Mouse (Mus musculus) embryonic facial prominence, embryonic 11.5 days (tissue): ENCODE results near the gene Tmem151a. TPM values are rescaled to one million over a fixed set of nuclear protein-coding genes. Genes with fewer than 3 reads are reported as not detected.

Source experiments
- ATAC-seq: fragments of 200-750 bp; cut with Nextera tagmentation; replicated peaks from 2 replicates; pipeline ENCODE4 v1.8.0; 2017; ENCODE audit warnings: low read depth; ENCODE audit not compliant: insufficient number of reproducible peaks, low FRiP score, low TSS enrichment
- DNase-seq: peaks from one replicate; pipeline ENCODE4 v3.0.0-alpha.2; 2015; ENCODE audit warnings: low spot score
- H3K27ac ChIP-seq: fragments of 300-500 bp; sonication (generic); replicated peaks from 2 replicates; pipeline ENCODE4 v1.5.1; 2014; ENCODE audit warnings: mild to moderate bottlenecking, low read depth, low read length, control low read depth
- H3K27me3 ChIP-seq: fragments of 300-500 bp; sonication (generic); 2 replicates; pipeline ENCODE4 v1.6.1; 2014; ENCODE audit warnings: mild to moderate bottlenecking, low read length, moderate library complexity, mixed read lengths; ENCODE audit not compliant: control insufficient read depth, insufficient read depth
- H3K36me3 ChIP-seq: fragments of 300-500 bp; sonication (generic); replicated peaks from 2 replicates; pipeline ENCODE4 v1.6.1; 2014; ENCODE audit warnings: low read depth, mild to moderate bottlenecking, low read length, moderate library complexity, mixed read lengths; ENCODE audit not compliant: control insufficient read depth, insufficient read depth
- H3K4me1 ChIP-seq: fragments of 300-500 bp; sonication (generic); 2 replicates; pipeline ENCODE4 v1.6.1; 2014; ENCODE audit warnings: low read length, mixed read lengths; ENCODE audit not compliant: control insufficient read depth, insufficient read depth
- H3K4me2 ChIP-seq: fragments of 300-500 bp; sonication (generic); 2 replicates; pipeline ENCODE4 v1.6.1; 2014; ENCODE audit warnings: low read depth, mild to moderate bottlenecking, control low read depth, low read length, moderate library complexity
- H3K4me3 ChIP-seq: fragments of 300-500 bp; sonication (generic); 2 replicates; pipeline ENCODE4 v1.5.1; 2014; ENCODE audit warnings: low read depth, low read length, control low read depth
- H3K9ac ChIP-seq: fragments of 300-500 bp; sonication (generic); replicated peaks from 2 replicates; pipeline ENCODE4 v1.6.1; 2014; ENCODE audit warnings: mild to moderate bottlenecking, control low read depth, low read length
- H3K9me3 ChIP-seq: fragments of 300-500 bp; sonication (generic); replicated peaks from 2 replicates; pipeline ENCODE4 v1.6.1; 2016; ENCODE audit warnings: mild to moderate bottlenecking, low read length, inconsistent platforms, mixed read lengths; ENCODE audit not compliant: control insufficient read depth
- whole genome bisulfite sequencing: fragments of 180-500 bp; shearing (Covaris S2); extraction: QIAGEN DNeasy Blood & Tissue Kit; methylation state at CpG from one replicate; pipeline ENCODE4 v1.1.7; 2014; 5-methylcytosine and 5-hydroxymethylcytosine counted together
- polyA plus RNA-seq: library from polyadenylated mRNA; unstranded; fragments of >200 nt; fragmentation: Nextera tagmentation; extraction: Ambion mirVana; gene quantifications from 2 replicates; pipeline ENCODE4 v1.2.1, GENCODE M21; 2014

Gene Tmem151a
- polyA plus RNA-seq = 1.8 and 2.1 TPM in 2 replicates

- no peak for DNase-seq
- no peak within 1 kb of the TSS for H3K27ac ChIP-seq
- no peak for ATAC-seq
- H3K4me2 ChIP-seq = peak within 1 kb of the TSS; percentile 83
- H3K4me1 ChIP-seq = peaks cover 13% of the 10 kb centered on the region
- H3K4me3 ChIP-seq = peak within 1 kb of the TSS; percentile 40
- H3K36me3 ChIP-seq = no peaks in the 10 kb centered on the region
- H3K9ac ChIP-seq = no peak within 1 kb of the TSS; the same call in 1 of the 2 replicates
- H3K27me3 ChIP-seq = peaks cover 51% of the 10 kb centered on the region
- H3K9me3 ChIP-seq = no peaks in the 10 kb centered on the region
- 1% methylated on average over 66 of the region's 69 CpGs for WGBS
Measured at GRCm38 (mm10) chr19:5085145-5085863, at the start of gene Tmem151a. Gene Tmem151a, minus strand, starts transcription at chr19:5085531.

GRCm38 (mm10) chr19:5131237-5131636 lies 45.9 kb upstream of the Tmem151a start:
- H3K4me1 ChIP-seq = no peaks in the 10 kb centered on the region
- no peaks in the 10 kb centered on the region for H3K9me3 ChIP-seq
- no peaks in the 10 kb centered on the region for H3K36me3 ChIP-seq
- H3K27ac ChIP-seq = no peak overlapping the region
- DNase-seq (no peak), ATAC-seq (no peak)
- H3K9ac ChIP-seq = no peak overlapping the region
- no peaks in the 10 kb centered on the region for H3K27me3 ChIP-seq
- H3K4me2 ChIP-seq = no peak overlapping the region
- H3K4me3 ChIP-seq = no peak overlapping the region
- 71% methylated on average over 4 of the region's 4 CpGs for WGBS

- DNase-seq (no peak), ATAC-seq (no peak)
- WGBS = 52% methylated on average over 1 of the region's 1 CpGs
- Histone ChIP-seq H3K4me3 (no peak overlapping the region), H3K4me2 (no peak overlapping the region), H3K27ac (no peak overlapping the region), H3K4me1 (no peaks in the 10 kb centered on the region), H3K9ac (no peak overlapping the region), H3K27me3 (no peaks in the 10 kb centered on the region), H3K36me3 (no peaks in the 10 kb centered on the region), H3K9me3 (no peaks in the 10 kb centered on the region)
Measured at GRCm38 (mm10) chr19:5129770-5130169, 44.4 kb upstream of the Tmem151a start.

- Histone ChIP-seq H3K27ac (no peak overlapping the region), H3K9me3 (no peaks in the 10 kb centered on the region), H3K36me3 (no peaks in the 10 kb centered on the region), H3K4me3 (no peak overlapping the region), H3K4me1 (no peaks in the 10 kb centered on the region), H3K4me2 (no peak overlapping the region), H3K27me3 (no peaks in the 10 kb centered on the region; the same call in 1 of the 2 replicates), H3K9ac (no peak overlapping the region)
- DNase-seq = no peak
- ATAC-seq = no peak
- WGBS = 70% methylated on average over 7 of the region's 7 CpGs
Measured at GRCm38 (mm10) chr19:5124055-5124614, 38.8 kb upstream of the Tmem151a start.

GRCm38 (mm10) chr19:5123241-5123640 lies 37.9 kb upstream of the Tmem151a start:
- Histone ChIP-seq H3K4me2 (no peak overlapping the region), H3K9me3 (no peaks in the 10 kb centered on the region), H3K4me3 (no peak overlapping the region), H3K9ac (no peak overlapping the region), H3K4me1 (no peaks in the 10 kb centered on the region), H3K27ac (no peak overlapping the region), H3K36me3 (no peaks in the 10 kb centered on the region), H3K27me3 (no peaks in the 10 kb centered on the region; the same call in 1 of the 2 replicates)
- 77% methylated on average over 3 of the region's 3 CpGs for WGBS
- DNase-seq (no peak), ATAC-seq (no peak)

GRCm38 (mm10) chr19:5122492-5122891 lies 37.2 kb upstream of the Tmem151a start:
- no peak overlapping the region for H3K9ac ChIP-seq
- H3K27ac ChIP-seq = no peak overlapping the region
- no peaks in the 10 kb centered on the region for H3K4me1 ChIP-seq
- no peaks in the 10 kb centered on the region; the same call in 1 of the 2 replicates for H3K27me3 ChIP-seq
- no peak overlapping the region for H3K4me2 ChIP-seq
- DNase-seq (no peak), ATAC-seq (no peak)
- no peaks in the 10 kb centered on the region for H3K9me3 ChIP-seq
- no peak overlapping the region for H3K4me3 ChIP-seq
- H3K36me3 ChIP-seq = no peaks in the 10 kb centered on the region
- WGBS = 76% methylated on average over 10 of the region's 10 CpGs

- Histone ChIP-seq H3K36me3 (peaks cover 2% of the 10 kb centered on the region; the same call in 1 of the 2 replicates), H3K27ac (peak within 1 kb of the TSS; percentile 72), H3K27me3 (no peaks in the 10 kb centered on the region), H3K4me1 (no peaks in the 10 kb centered on the region), H3K9ac (peak within 1 kb of the TSS; percentile 80), H3K9me3 (no peaks in the 10 kb centered on the region), H3K4me3 (peak within 1 kb of the TSS; percentile 74), H3K4me2 (peak within 1 kb of the TSS; percentile 89)
- WGBS = under 1% methylated on average over 18 of the region's 18 CpGs
- ATAC-seq = peak; percentile 88
- DNase-seq = no peak
Measured at GRCm38 (mm10) chr19:5118384-5118698, 33.0 kb upstream of the Tmem151a start, which contains the start of gene Klc2. Gene Klc2, minus strand, starts transcription at chr19:5118560.
